Mouse (Mus musculus): ENCODE data around the gene Cryba4. TPM values are rescaled to one million over a fixed set of nuclear protein-coding genes. Genes with fewer than 3 reads are reported as not detected.
A peak's percentile ranks its signal among the peaks of the same experiment; 100 is the strongest.

Cryba4 gene
- total RNA-seq, 2 experiments from 2014 or later: not detected

DNA sequence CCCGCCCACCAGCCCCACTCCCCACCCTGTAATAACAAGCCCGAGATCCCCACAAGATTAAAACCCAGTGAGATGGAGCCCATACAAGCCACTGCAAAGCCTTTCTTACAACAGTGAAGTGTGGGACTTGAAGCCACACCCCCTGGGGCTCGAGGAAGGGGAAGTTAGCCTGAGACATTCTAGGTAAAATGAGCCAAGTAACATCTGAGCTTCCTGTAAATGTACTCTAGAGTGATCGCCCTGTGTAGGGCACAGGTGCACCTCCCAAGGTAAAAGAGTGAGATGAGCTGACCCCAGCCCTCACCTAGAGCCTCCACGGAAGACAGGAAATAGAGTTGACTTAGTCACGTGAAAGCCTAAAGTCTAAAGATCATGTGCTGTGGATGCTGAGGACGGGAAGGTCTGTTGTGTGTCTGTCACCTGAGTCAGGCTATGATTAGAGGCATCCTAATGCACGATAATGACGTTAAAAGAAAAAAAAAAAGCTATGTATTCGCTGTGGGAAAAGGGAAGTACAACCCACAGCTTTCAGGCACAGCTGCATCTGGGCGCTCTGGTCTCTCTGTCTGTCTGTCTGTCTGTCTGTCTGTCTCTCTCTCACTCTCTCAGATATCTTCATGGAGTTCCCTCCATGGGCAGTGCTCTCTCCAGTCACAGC, 34.8 kb upstream of the Cryba4 start:
- ATAC-seq (replicated peaks; ENCODE audit: poor library complexity): peak; percentile 60

DNA sequence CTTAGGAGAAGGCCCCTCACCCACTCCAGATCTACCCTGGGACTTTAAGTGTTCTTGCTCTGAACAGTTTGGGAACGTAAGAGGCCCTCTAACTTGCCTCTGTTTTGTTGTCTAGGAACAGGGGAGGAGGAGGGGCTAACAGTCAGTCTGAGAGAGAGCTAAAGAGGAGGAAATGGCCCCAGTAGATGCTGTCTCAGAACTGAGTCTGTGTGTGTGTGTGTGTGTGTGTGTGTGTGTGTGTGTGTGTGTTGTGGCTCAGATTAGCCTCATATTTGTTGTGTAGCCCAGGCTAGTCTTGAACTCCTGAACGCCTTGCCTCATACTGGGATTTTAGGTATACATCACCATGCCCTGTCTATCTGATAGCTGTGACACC, 34.3 kb upstream of the Cryba4 start:
- peak; percentile 7; the same call in 1 of the 2 replicates for ATAC-seq (replicated peaks; ENCODE audit: poor library complexity)

DNA sequence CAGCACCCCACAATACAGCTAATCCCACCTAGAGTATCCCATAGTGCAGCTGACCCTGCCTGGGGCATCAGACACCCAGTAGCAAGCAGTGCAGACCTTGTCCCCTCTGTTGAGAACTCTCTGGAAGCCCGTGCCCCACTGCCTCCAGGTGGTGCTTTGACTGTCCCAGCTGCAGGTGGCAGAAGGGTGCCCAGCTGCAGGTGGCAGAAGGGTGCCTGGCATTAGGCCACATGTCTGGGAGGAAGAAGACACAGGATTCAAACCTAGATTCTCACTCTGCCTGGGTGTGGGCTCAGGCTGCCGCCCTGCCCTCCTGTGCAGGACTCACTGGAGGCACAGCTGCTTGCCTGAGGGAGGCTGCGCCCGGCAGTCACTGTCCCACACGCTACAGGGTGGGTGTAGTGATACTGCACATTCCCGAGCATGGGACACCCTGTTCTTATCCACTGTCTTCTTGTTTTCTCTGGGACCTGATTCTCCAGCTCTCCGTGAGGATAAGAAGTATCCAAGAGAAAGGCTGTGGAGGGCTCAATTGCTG, 33.3 kb upstream of the Cryba4 start:
- 0 out of 2 replicates have a peak, but pooled peaks have one; percentile 1 for ATAC-seq (replicated peaks; ENCODE audit: poor library complexity)

DNA sequence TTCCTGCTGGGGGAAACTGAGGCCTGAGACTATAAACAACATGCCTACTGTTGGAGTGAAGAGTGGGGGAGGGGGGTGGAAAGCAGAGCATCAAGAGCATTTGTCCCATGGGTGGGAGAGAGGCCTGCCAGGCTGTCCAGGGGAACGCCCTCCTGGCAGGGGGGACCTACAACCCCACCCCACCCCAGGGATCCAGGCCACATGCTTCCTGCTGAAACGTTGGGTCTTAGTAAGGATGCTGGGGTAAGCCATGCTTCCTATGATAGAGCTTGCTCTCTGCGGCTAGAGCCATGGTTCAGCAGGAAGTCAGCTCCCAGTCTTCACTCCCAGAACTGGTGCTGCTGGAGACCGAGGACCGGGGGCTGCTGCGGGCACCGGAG, 31.9 kb upstream of the Cryba4 start:
- ATAC-seq (replicated peaks; ENCODE audit: poor library complexity): no peak

DNA sequence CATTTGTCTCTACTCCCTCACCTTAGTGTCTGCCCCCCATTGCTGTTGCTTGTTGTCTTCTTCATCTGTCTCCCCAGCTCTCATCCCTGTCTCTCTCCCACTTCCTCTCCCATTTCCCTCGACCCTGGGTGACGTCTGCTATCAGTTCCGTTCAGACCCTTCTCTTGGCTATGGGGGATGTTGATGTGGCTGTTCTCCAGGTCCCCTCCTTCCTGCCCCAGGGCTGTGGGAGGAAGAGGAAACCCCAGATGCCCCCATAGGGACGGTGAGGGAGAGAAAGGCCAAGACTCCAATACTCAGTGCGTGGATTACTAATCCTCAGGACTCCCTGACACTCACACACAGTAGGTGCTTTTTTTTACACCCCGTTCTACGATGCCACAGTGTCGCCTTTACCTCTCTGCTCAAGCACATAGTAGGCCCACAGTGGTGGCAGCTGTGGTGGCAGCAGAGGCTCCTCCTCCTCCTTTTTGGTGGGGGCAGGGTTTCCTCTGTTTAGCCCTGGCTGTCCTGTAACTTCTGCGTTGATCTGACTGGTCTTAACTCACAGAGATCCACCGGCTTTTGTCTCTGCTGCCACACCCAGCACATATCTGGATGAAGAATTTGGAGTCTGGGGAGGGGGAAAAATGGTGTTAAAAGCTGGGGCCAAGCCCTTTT, 31.4 kb upstream of the Cryba4 start:
- 0 out of 2 replicates have a peak, but pooled peaks have one; percentile 3 for ATAC-seq (replicated peaks; ENCODE audit: poor library complexity)

DNA sequence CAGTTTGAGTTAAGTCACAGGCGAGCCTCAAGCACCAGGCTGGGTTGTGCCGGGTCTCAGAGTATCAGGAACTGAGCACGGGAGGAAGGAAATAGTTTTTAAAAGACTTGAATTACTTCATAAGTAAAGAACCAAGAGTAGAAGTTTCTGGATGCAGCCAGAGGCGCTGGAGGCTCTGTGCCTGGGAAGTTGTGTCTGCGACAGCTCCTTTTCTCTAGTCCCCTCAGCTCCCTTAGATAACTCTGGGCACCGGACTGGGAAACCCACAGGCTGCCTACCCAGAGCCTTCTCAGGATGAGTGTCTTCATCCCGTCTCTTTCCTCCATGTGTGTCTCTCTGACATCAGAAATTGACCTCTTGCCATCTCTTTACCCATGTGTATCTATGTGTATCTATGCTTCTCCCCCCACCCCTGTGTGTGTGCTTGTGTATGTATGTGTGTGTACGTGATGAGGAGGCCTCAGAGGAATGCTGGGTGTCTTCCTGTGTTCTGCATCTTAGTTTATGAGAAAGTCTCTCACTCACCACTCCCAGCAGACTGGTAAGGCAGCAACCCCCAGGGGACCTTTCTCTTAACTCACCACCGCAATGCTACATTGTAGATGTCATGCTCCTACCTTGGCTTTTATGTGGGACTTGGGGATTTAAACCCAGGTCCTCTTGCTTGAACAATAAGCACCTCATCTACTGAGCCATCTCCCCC, 30.6 kb upstream of the Cryba4 start:
- no peak for ATAC-seq (replicated peaks; ENCODE audit: poor library complexity)

DNA sequence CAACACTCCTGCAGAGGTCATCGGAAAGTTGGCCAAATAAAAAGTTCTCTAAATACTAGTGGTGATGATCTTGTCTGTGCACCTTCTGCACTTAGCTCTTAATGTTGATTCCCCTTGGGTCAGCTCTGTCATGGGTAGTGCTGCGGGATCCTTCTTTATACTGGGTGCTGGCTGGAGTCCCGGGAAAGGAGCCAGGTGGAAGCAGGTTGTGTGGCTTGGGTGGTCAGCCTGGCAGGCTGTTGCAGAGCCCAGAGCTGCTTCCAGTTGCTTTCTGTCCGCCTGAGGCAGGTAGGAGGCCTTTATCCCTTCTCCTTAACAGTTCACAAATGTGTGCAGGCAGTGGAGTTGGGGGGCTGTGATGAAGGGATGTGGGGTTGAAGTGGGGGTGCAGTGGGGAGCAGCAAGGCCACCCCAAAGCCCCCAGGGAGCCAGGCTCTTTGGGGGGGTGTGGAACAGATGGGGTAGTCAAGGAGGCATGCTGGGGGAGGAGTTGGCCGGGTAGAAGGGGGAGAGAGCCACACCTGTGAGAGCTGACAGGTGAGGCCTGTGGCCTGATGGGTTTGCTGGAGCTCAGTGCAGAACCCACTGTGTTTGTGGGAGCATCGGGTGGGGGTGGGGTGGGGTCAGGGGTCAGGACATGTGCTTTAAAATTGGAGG, 29.9 kb upstream of the Cryba4 start:
- no peak for ATAC-seq (replicated peaks; ENCODE audit: poor library complexity)

DNA sequence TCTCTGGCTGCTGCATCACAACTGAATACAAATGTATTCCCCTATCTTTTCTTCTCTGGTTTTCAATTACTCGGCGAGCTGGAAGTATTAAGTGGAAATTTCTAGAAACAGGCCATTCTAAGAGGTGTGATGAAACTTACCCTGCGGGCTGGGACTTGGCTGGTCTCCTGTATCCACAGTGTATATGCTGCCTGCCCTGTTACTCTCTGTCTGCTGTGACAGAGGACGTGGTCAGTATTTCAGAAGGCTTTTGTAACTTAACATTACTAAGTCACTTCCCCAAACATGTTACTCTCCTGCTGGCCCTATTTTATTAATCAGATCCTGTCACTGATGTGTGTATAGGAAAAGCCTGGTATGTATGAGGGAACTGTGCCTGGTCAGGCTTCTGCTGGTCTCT, 29.4 kb upstream of the Cryba4 start:
- peak; percentile 18 for ATAC-seq (replicated peaks; ENCODE audit: poor library complexity)

DNA sequence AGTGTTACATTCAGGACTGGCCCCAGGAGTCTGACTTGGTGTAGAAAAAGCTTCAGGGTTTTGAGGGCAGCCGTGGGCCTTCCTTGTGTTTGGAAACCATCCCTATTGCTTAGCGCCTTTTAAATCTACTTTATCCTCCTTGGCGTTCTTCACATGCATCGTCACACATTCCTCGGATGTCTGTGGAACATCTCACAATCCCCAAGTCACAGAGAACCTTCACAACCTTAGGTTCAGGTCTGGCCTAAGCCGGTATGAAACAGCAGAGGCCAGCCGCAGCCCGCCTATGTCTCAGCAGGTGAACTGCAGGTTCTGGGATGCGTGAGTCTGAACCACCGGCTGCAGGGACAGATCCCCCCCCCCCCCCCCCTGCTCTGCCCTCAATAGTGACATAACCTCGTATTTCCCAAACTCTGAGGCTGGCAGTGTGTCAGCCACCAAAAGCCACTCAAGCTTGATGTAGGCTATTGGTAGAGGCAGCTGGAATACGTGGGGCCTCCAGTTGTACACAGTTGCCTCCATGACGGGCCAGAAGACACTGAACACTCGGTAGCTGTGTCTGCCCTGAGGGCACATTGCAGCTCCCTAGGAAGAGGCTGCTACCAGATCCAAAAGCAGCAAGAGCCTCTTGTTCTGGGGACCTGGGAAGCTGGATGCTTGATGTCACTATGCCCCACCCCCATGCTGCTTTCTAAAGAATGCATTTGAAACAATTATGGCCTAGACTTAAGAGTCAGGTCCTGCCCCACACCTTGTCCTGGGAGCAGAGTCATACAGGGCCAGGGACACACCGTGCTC, 28.7 kb upstream of the Cryba4 start:
- no peak for ATAC-seq (replicated peaks; ENCODE audit: poor library complexity)

DNA sequence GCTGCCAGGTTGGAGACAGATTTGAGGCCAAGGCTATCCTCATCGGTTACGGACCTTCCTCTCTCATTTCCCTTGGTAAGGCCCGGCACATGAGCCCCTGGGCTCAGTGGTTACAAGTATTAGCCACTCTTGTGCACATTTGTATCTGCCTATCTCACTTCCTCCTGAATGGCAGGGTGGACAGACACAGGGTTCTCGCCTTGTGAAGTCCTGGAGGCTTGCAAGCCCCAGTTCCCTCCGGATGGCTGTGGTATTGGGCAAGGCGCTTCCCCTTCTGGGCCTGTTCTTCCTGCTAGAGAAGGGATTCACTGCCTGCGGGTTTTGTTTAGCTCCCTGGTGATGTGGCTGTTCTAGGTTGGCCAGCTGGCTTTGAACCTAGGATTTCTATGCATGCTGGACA, 27.8 kb upstream of the Cryba4 start:
- ATAC-seq (replicated peaks; ENCODE audit: poor library complexity): peak; percentile 39

DNA sequence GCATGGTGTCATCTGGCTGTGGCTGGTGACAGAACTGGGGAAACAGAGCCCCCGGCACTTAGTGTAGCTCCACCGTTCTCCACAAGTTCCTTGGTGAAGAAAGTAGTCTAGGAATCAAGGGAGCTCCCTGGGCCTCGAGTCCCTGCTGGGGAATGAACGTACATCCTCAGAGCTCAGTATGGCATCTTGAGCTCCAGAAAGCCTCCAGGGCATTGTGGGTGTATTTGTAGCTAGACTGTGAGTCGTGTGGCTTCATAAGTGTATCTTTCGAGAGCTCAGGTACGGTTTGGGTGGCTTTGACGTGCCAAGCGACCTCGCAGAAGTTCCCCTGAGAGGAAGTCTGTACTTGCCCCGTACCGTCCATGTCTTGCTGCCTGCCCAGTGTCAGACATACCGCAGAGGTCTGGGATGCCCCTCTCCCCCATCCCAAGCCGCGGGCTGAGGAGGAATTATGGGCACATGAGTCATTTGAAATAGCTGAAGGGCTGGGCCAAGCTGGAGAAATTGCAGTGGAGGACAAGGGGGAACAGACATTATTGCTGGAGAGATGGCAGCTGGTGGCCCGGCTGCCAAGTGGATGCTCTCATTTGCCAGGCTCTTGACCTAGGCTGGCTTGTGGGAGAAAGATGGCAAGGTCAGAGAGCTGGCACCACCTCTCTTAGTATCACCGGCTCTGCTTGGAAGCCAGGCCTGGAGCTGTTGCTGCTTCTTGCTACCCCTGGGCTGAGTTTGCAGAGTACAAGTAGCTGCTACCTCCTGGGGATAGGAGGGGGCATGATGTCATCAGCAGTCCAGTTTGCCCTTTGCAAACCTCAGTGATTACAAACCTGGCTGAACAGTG, 27.1 kb upstream of the Cryba4 start:
- no peak for ATAC-seq (replicated peaks; ENCODE audit: poor library complexity)

DNA sequence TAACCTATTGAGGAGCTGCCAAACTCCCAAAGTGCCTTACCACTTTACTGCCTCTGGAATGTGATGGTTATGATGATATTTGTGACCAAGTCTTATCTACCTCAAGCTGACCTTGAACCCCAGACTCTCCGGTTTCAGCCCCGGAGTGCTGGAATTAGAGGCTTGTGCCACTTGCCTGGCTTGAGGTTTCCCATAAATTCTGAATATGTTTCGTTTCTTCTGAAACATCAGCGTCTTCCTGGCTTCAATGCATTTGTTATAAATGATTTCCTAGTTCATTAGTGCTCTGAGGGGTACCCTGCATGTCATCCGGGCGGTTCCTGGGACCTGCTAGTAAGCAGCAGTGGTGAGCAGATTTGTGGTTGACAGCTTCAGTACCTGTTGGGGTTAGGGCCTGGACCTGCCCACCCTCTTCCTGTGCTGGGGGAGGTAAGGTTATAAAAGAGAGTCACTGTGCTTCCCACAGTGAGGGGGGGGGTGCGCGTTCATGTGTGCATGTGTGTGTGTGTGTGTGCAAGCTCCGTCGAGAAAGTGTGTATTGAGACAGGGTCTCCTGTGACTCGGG, 25.7 kb upstream of the Cryba4 start:
- no peak for ATAC-seq (replicated peaks; ENCODE audit: poor library complexity)

DNA sequence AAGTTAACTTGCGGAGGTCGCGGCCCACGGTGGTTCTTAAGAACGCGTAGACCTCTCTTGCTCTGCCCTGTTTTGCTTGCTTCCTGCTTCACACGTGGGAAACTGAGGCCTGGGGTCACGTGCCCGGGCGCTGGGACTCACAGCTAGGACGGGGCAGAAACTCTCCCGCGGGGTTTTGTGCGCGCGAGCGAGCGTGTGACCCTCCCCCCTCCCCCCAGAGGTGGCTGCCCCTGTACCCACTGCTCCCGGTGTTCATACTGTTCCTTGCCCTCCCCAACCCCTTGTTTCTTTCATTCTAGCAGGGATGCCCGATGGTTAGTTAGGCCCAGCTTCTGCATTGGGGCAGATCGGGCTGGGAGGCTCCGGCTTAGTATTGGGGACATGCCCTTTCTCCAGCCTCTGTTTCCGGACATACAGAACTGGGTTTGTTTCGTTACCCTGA, 24.6 kb upstream of the Cryba4 start:
- ATAC-seq (replicated peaks; ENCODE audit: poor library complexity): 0 out of 2 replicates have a peak, but pooled peaks have one; percentile 1

DNA sequence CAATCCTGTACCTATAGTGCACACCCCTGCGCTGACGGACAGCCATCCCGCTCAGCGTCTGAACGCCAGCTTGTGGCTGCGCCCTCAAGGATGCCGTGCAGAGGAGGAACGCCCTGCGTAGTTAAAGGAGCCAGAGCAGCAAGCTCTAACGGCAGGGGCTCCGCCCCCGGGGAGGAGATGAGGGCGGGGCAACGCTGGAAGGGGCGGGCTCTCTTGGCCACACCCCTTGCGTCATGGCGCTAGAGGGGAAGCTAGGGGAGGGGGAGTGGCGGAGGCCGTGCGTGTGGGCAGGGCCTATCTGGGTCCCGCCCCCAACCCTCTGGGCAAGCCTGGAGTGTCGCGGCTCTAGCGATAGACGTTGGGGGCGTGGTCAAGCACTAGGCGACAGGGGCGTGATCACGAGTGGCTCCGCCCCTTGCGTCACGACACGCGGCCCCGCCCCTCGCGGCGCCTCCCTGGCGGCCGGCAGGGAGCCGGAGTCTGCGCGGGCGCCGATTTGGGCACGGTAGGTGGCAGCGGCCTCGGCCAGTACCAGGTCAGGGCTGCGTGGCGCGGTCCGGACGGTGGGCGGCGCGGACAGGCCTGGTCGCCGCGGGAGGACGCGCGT, 24.1 kb upstream of the Cryba4 start, which contains the start of gene Tpst2:
Gene Tpst2 (plus strand): TSS at position 425 of the 607 bp plus-strand sequence.
- peak; percentile 77 for ATAC-seq (replicated peaks; ENCODE audit: poor library complexity)

DNA sequence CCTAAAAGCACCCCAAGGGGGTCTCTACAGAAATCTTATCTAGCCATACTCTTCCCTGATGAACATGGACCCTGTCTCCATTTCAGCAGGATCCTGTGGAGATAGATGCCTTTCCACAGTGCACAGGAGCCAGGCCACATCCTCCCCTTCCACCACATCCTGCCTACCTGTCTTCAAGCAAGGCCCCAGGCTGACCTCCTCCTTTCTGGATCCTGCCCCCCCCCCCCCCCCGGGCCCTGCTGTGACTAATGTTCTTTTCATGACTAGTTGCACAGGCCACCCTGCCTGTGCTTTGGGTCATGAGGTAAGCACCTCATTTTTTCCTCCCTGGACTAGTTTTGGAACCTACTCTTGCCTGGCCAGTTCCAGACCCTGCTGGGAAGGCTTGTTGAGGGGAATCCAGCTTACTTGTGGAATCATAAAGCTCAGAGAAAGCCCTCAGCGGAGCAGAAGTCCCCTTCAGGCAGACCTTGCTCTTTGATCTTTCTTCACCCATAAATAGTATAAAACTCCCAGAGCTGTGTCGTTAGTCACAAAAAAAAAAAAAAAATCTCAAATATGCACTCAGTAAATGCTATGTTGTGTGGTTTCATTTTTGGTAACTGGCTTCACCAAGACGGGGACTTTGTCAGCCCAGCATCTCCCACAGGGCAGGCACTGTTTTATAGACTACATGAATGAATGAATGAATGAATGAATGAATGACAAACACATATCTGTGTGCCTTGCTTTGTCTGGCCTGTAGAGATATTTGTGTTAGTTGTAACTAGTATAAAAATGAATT, 22.9 kb upstream of the Cryba4 start:
- no peak for ATAC-seq (replicated peaks; ENCODE audit: poor library complexity)

DNA sequence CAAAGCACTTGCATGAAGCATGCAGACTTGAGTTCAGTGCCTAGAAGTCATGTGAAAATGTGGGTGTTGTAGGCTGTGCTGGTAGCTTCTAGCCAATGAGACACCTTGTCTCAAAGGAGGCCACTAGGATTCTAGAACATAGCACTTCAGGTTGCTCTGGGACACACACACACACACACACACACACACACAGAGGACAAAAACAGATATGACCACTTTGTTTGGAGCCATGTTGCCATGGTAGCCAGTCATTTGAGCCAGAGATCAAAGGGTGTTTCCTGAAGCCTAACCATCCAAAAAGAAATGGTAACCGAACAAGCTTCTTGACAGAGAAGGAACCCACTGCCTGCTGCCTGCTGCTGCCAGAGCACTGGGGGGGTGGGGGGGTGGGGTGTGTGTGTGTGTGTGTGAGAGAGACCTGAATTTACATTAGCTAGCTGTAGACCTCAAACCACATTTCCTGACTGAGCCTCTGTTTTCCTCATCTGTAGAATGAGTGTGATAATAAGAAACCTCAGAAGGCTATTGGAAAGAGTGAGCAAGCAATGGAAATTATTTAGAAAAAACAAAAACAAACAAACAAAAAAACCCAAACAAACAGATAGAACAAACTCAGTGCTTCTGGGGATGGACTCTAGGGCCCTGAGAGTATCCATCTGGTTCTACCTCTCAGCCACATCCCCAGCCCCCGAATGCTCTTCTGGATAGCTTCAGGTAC, 21.6 kb upstream of the Cryba4 start:
- ATAC-seq (replicated peaks; ENCODE audit: poor library complexity): no peak

DNA sequence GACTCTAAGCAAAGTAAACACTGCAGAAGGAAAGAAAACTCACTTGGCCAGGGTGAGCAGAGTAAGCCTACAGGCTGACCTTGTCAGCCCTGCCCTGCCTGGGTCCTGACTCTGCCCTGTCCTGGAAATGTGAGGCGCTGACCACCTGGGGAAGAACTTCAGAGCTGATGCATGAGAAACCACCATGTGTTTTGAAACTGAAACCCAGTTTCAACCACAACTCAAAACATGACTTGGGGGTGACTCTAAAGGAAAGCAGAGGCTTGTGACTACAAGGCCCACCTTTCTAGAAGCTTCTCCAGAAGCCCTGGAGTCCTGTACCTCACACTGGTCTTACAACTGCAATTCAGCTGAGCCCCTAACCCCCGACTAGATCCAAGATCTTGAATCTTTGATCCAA, 20.6 kb upstream of the Cryba4 start:
- no peak for ATAC-seq (replicated peaks; ENCODE audit: poor library complexity)

Data from megakaryocyte progenitor cell, adult 5-6 weeks (primary cell).